Mouse (Mus musculus) forebrain, embryonic 11.5 days (tissue): ENCODE measurements at regions not wholly inside any gene's neighbourhood (a gene's known extent, or its start where the extent isn't known, plus 50 kb on each side); places are given as distances from the start of the nearest gene placed in this dataset.

ENCODE experiments used
- ATAC-seq: fragments of 200-750 bp; cut with Nextera tagmentation; replicated peaks from 2 replicates; pipeline ENCODE4 v1.8.0; 2017; ENCODE audit warnings: moderate TSS enrichment; ENCODE audit not compliant: low FRiP score
- DNase-seq: peaks from one replicate; pipeline ENCODE4 v3.0.0-alpha.2; 2017; ENCODE audit warnings: low spot score
- H3K27ac ChIP-seq: fragments of 300-500 bp; sonication (generic); 2 replicates; pipeline ENCODE4 v1.5.1; 2014; ENCODE audit warnings: low read depth, low read length
- H3K27me3 ChIP-seq: fragments of 300-500 bp; sonication (generic); 2 replicates; pipeline ENCODE4 v1.6.1; 2014; ENCODE audit warnings: mild to moderate bottlenecking, low read length, mixed read lengths; ENCODE audit not compliant: control insufficient read depth, insufficient read depth
- H3K36me3 ChIP-seq: fragments of 300-500 bp; sonication (generic); 2 replicates; pipeline ENCODE4 v1.6.1; 2014; ENCODE audit warnings: mild to moderate bottlenecking, low read length, moderate library complexity, mixed read lengths; ENCODE audit not compliant: control insufficient read depth, insufficient read depth
- H3K4me1 ChIP-seq: fragments of 300-500 bp; sonication (generic); replicated peaks from 2 replicates; pipeline ENCODE4 v1.6.1; 2014; ENCODE audit warnings: low read length, mixed read lengths; ENCODE audit not compliant: control insufficient read depth, insufficient read depth
- H3K4me2 ChIP-seq: fragments of 300-500 bp; sonication (generic); 2 replicates; pipeline ENCODE4 v1.6.1; 2014; ENCODE audit warnings: low read depth, mild to moderate bottlenecking, low read length, moderate library complexity, mixed read lengths; ENCODE audit not compliant: severe bottlenecking
- H3K4me3 ChIP-seq: fragments of 300-500 bp; sonication (generic); 2 replicates; pipeline ENCODE4 v1.5.1; 2014; ENCODE audit warnings: low read depth, low read length
- H3K9ac ChIP-seq: fragments of 300-500 bp; sonication (generic); 2 replicates; pipeline ENCODE4 v1.6.1; 2014; ENCODE audit warnings: low read length
- H3K9me3 ChIP-seq: fragments of 300-500 bp; sonication (generic); 2 replicates; pipeline ENCODE4 v1.6.1; 2016; ENCODE audit warnings: low read length, mixed read lengths; ENCODE audit not compliant: control insufficient read depth
- WGBS: fragments of 180-500 bp; shearing (Covaris S2); extraction: QIAGEN DNeasy Blood & Tissue Kit; methylation state at CpG from one replicate; pipeline ENCODE4 v1.1.7; 2014; 5-methylcytosine and 5-hydroxymethylcytosine counted together

DNA sequence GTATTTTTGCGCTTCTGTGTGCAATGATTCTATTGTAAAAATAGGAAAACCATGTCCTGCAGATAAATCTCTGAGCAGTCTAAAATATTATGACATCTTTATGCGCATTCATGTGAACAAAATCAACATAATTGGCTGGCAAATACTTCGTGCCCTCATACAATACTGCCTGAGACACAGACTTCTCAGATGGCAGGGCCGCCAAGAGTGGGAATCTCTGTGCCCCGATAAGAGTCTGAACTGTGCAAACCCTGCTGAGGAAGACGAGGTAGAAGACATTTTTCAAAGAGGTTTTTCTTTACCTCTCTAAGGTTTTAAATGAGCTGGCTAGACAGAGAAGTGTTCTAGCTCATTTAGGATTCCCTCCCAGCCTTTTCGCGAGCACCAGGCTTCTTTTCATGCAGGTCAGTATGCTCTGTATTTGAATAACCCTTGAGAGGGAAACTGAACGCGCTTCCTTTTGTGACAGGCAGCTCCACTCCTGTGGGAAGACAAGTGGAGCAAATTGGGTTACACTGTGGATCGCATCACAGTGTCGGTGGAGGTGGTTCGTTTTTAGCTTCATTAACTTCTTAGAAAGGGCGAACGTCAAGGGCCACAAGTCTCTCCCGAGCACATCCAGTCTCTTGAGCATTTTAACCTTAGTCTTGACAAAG is 1973.6 kb upstream of the 5930422O12Rik start:
- no peak overlapping the region for H3K27ac ChIP-seq
- H3K9me3 ChIP-seq, result no peaks in the 10 kb centered on the region
- no peaks in the 10 kb centered on the region for H3K4me1 ChIP-seq
- H3K36me3 ChIP-seq, result no peaks in the 10 kb centered on the region
- DNase-seq (no peak), ATAC-seq (no peak)
- WGBS, result 48% methylated on average over 16 of the region's 16 CpGs
- H3K4me3 ChIP-seq, result no peak overlapping the region
- H3K9ac ChIP-seq, result no peak overlapping the region
- no peak overlapping the region for H3K4me2 ChIP-seq
- H3K27me3 ChIP-seq, result no peaks in the 10 kb centered on the region

DNA sequence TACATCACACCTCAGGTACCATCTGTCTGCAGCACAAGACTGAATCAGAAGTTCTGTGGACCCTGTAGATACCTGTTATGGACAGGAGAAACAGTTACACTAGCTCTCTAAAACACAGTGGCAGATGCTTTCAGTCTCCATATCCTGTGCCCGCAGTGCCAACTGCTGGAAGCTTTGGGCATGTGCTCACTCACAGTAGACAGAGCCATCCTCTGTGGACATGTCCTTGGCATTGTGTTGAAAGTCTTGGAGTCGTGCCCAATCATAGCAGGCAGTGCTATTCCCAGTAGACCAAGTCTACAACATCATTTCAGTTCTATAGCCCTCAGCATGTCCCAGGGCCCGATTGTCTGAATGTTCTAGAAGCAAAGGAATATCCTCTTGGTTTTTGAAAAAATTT is 1968.2 kb upstream of the 5930422O12Rik start:
- Histone ChIP-seq H3K4me1 (no peaks in the 10 kb centered on the region), H3K27ac (no peak overlapping the region), H3K27me3 (no peaks in the 10 kb centered on the region), H3K4me3 (no peak overlapping the region), H3K9me3 (no peaks in the 10 kb centered on the region), H3K4me2 (no peak overlapping the region), H3K9ac (no peak overlapping the region), H3K36me3 (no peaks in the 10 kb centered on the region)
- ATAC-seq, result no peak
- DNase-seq, result no peak
- WGBS, result 84% methylated on average over 3 of the region's 3 CpGs
